Mouse (Mus musculus): ENCODE measurements around the gene Kcnh2. TPM values are rescaled to one million over a fixed set of nuclear protein-coding genes. Genes with fewer than 3 reads are reported as not detected.

The Kcnh2 gene
- total RNA-seq, 1 experiment from 2014 or later: 0.41 TPM

- no peak for ATAC-seq (replicated peaks; ENCODE audit: low read depth, poor library complexity, severe bottlenecking)
Observed at GRCm38 (mm10) chr5:24348546-24348945, 2.9 kb downstream of the Kcnh2 start.

GRCm38 (mm10) chr5:24348128-24348527 is 3.3 kb downstream of the Kcnh2 start:
- ATAC-seq (replicated peaks; ENCODE audit: low read depth, poor library complexity, severe bottlenecking): peak; percentile 78

GRCm38 (mm10) chr5:24347186-24347875 is 4.1 kb downstream of the Kcnh2 start:
- ATAC-seq (replicated peaks; ENCODE audit: low read depth, poor library complexity, severe bottlenecking): no peak

- no peak for ATAC-seq (replicated peaks; ENCODE audit: low read depth, poor library complexity, severe bottlenecking)
Observed at GRCm38 (mm10) chr5:24346313-24346712, 5.1 kb downstream of the Kcnh2 start.

- ATAC-seq (replicated peaks; ENCODE audit: low read depth, poor library complexity, severe bottlenecking): peak; percentile 2; the same call in 1 of the 2 replicates
Observed at GRCm38 (mm10) chr5:24344477-24345051, 6.8 kb downstream of the Kcnh2 start.

- ATAC-seq (replicated peaks; ENCODE audit: low read depth, poor library complexity, severe bottlenecking): peak; percentile 50
Observed at GRCm38 (mm10) chr5:24343977-24344436, 7.4 kb downstream of the Kcnh2 start.

- ATAC-seq (replicated peaks; ENCODE audit: low read depth, poor library complexity, severe bottlenecking): no peak
Observed at GRCm38 (mm10) chr5:24343379-24343778, 8.0 kb downstream of the Kcnh2 start.

GRCm38 (mm10) chr5:24342966-24343365 is 8.4 kb downstream of the Kcnh2 start:
- no peak for ATAC-seq (replicated peaks; ENCODE audit: low read depth, poor library complexity, severe bottlenecking)

- no peak for ATAC-seq (replicated peaks; ENCODE audit: low read depth, poor library complexity, severe bottlenecking)
Observed at GRCm38 (mm10) chr5:24342205-24342963, 9.0 kb downstream of the Kcnh2 start.

- ATAC-seq (replicated peaks; ENCODE audit: low read depth, poor library complexity, severe bottlenecking): peak; percentile 34
Observed at GRCm38 (mm10) chr5:24337821-24338220, 13.6 kb downstream of the Kcnh2 start.

- ATAC-seq (replicated peaks; ENCODE audit: low read depth, poor library complexity, severe bottlenecking): peak; percentile 43
Observed at GRCm38 (mm10) chr5:24337366-24337765, 14.0 kb downstream of the Kcnh2 start.

GRCm38 (mm10) chr5:24335888-24336511 is 15.4 kb downstream of the Kcnh2 start:
- ATAC-seq (replicated peaks; ENCODE audit: low read depth, poor library complexity, severe bottlenecking): peak; percentile 70

- ATAC-seq (replicated peaks; ENCODE audit: low read depth, poor library complexity, severe bottlenecking): no peak
Observed at GRCm38 (mm10) chr5:24334749-24335148, 16.7 kb downstream of the Kcnh2 start.

- ATAC-seq (replicated peaks; ENCODE audit: low read depth, poor library complexity, severe bottlenecking): no peak
Observed at GRCm38 (mm10) chr5:24332401-24332800, 19.0 kb downstream of the Kcnh2 start.

- ATAC-seq (replicated peaks; ENCODE audit: low read depth, poor library complexity, severe bottlenecking): peak; percentile 1; the same call in 1 of the 2 replicates
Observed at GRCm38 (mm10) chr5:24329965-24330298, 21.5 kb downstream of the Kcnh2 start.

GRCm38 (mm10) chr5:24329212-24329964 is 22.0 kb downstream of the Kcnh2 start:
- peak; percentile 76 for ATAC-seq (replicated peaks; ENCODE audit: low read depth, poor library complexity, severe bottlenecking)

GRCm38 (mm10) chr5:24328813-24329211 is 22.6 kb downstream of the Kcnh2 start:
- no peak for ATAC-seq (replicated peaks; ENCODE audit: low read depth, poor library complexity, severe bottlenecking)

- peak; percentile 45 for ATAC-seq (replicated peaks; ENCODE audit: low read depth, poor library complexity, severe bottlenecking)
Observed at GRCm38 (mm10) chr5:24326842-24327417, 24.5 kb downstream of the Kcnh2 start.

GRCm38 (mm10) chr5:24326166-24326841 is 25.1 kb downstream of the Kcnh2 start:
- ATAC-seq (replicated peaks; ENCODE audit: low read depth, poor library complexity, severe bottlenecking): no peak
